Mouse (Mus musculus): ENCODE measurements around the gene Msi2. TPM values are rescaled to one million over a fixed set of nuclear protein-coding genes. Genes with fewer than 3 reads are reported as not detected.

Msi2 gene
- polyA plus RNA-seq, 1 experiment = 69.3 TPM

DNA sequence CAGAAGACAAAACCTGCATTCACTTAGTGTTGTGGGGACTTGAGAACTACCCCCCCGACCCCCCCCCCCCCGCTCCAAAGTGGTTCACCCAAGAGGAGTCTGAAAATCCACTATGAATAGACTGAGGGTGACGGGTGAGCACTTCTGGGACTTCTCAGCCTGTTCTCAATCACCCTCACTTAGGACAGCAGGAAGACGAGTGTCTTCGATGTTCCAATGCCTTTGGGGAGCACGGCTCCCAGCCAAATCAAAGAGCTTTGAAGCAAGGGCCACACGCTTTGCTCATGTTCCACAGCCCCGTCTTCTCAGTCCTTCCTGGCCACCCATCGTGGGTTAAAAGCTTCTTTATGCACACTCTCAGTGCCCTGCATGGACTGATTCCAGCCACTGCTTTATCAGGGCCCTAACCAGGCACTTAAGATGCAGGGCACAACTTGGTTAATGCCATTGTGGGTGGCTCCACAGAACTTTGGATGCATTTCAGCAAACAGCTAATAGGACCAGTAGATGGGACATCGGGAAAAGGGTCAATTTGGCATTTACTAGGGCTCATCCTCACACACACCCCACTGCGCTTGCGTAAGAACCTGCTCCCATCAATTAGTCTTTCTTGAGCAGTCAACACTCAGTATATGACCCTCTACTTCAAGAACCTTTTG lies 110.5 kb downstream of the Msi2 start:
- Histone ChIP-seq H3K27ac (ENCODE audit: control insufficient read depth, insufficient read depth, low read depth, low read length) (no peak overlapping the region), H3K36me3 (ENCODE audit: control insufficient read depth, insufficient read depth, low read length) (no peaks in the 10 kb centered on the region), H3K4me1 (ENCODE audit: control insufficient read depth, insufficient read depth, low read length) (no peaks in the 10 kb centered on the region), H3K27me3 (ENCODE audit: control insufficient read depth, insufficient read depth, low read length) (no peaks in the 10 kb centered on the region), H3K4me3 (ENCODE audit: control insufficient read depth, low read depth, low read length) (no peak overlapping the region)
- TF ChIP-seq CTCF (IDR thresholded peaks at IDR 0.05; ENCODE audit: control insufficient read depth, insufficient read depth, insufficient replicate concordance, low read depth, low read length) (no peak), POLR2A (IDR thresholded peaks at IDR 0.05; ENCODE audit: control insufficient read depth, low read depth, low read length) (no peak)

DNA sequence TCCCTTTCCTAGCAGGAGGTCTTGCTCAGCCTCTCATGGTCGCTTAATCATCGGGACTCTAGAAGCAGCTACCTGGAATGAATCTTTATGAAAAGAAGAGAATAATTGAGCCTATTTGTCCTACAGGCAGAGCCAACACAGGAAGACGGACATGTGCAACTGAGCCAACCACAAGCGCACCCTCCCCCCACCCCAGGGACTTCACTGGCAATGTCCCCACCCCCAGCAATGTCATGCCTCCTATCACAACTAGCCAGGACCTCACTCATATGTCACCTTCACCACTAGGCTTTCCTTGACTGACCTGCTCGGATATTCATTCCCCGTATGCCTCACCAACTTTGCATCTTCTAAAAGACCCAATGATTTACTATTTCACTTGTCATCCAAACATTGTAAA lies 112.5 kb downstream of the Msi2 start:
- H3K27ac ChIP-seq (ENCODE audit: control insufficient read depth, insufficient read depth, low read depth, low read length) = no peak overlapping the region
- TF ChIP-seq POLR2A (IDR thresholded peaks at IDR 0.05; ENCODE audit: control insufficient read depth, low read depth, low read length) (no peak), CTCF (IDR thresholded peaks at IDR 0.05; ENCODE audit: control insufficient read depth, insufficient read depth, insufficient replicate concordance, low read depth, low read length) (no peak)
- H3K36me3 ChIP-seq (ENCODE audit: control insufficient read depth, insufficient read depth, low read length) = no peaks in the 10 kb centered on the region
- no peak overlapping the region for H3K4me3 ChIP-seq (ENCODE audit: control insufficient read depth, low read depth, low read length)
- no peaks in the 10 kb centered on the region for H3K4me1 ChIP-seq (ENCODE audit: control insufficient read depth, insufficient read depth, low read length)
- H3K27me3 ChIP-seq (ENCODE audit: control insufficient read depth, insufficient read depth, low read length) = no peaks in the 10 kb centered on the region

DNA sequence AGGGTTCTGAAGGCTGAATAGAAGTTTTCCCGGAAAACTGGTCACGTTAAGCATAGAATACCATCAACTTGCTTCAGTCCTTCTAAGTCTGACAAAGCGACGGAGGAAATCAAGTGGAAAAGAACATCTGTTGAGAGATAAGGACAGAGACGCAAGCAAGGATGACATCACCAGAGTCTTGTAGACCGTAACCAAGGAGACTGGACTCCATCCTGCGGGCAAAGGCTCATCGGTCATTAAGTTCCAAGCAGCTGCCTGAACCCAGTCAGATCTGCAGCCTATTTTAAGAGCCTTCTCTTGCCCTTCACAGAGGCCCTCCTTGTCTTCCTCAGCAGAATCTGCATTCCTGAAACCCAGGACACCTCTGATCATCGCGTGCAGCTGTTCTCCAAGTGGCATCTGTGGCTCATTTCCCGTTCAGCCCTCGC lies 113.2 kb downstream of the Msi2 start:
- Histone ChIP-seq H3K4me1 (ENCODE audit: control insufficient read depth, insufficient read depth, low read length) (no peaks in the 10 kb centered on the region), H3K36me3 (ENCODE audit: control insufficient read depth, insufficient read depth, low read length) (no peaks in the 10 kb centered on the region)

DNA sequence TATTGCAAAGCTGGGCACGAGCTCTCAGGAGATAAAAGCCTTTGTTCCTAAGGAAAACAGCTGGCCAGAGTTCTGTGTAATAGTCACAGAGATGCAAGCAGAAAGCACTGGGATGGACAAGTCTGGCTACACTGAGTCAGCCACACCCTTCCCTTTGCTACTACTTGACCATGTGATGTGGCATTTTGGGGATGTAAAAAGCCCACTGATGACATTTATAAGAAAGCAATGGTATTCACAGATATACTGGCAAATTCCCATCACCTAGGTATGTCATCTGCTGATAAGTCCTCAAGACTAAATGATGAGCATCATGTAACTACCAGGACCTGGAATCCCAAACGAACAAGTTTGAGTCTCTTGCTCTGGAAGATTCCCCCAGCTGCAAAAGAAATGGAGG lies 113.7 kb downstream of the Msi2 start:
- TF ChIP-seq POLR2A (IDR thresholded peaks at IDR 0.05; ENCODE audit: control insufficient read depth, low read depth, low read length) (no peak), CTCF (IDR thresholded peaks at IDR 0.05; ENCODE audit: control insufficient read depth, insufficient read depth, insufficient replicate concordance, low read depth, low read length) (no peak)
- H3K27me3 ChIP-seq (ENCODE audit: control insufficient read depth, insufficient read depth, low read length) = no peaks in the 10 kb centered on the region
- H3K36me3 ChIP-seq (ENCODE audit: control insufficient read depth, insufficient read depth, low read length) = no peaks in the 10 kb centered on the region
- no peaks in the 10 kb centered on the region for H3K4me1 ChIP-seq (ENCODE audit: control insufficient read depth, insufficient read depth, low read length)
- no peak overlapping the region for H3K4me3 ChIP-seq (ENCODE audit: control insufficient read depth, low read depth, low read length)
- H3K27ac ChIP-seq (ENCODE audit: control insufficient read depth, insufficient read depth, low read depth, low read length) = no peak overlapping the region

More for the DNA sequence above, 113.2 kb downstream of the Msi2 start:
- Histone ChIP-seq H3K27me3 (ENCODE audit: control insufficient read depth, insufficient read depth, low read length) (no peaks in the 10 kb centered on the region), H3K4me3 (ENCODE audit: control insufficient read depth, low read depth, low read length) (no peak overlapping the region), H3K27ac (ENCODE audit: control insufficient read depth, insufficient read depth, low read depth, low read length) (no peak overlapping the region)
- TF ChIP-seq POLR2A (IDR thresholded peaks at IDR 0.05; ENCODE audit: control insufficient read depth, low read depth, low read length) (no peak), CTCF (IDR thresholded peaks at IDR 0.05; ENCODE audit: control insufficient read depth, insufficient read depth, insufficient replicate concordance, low read depth, low read length) (no peak)

DNA sequence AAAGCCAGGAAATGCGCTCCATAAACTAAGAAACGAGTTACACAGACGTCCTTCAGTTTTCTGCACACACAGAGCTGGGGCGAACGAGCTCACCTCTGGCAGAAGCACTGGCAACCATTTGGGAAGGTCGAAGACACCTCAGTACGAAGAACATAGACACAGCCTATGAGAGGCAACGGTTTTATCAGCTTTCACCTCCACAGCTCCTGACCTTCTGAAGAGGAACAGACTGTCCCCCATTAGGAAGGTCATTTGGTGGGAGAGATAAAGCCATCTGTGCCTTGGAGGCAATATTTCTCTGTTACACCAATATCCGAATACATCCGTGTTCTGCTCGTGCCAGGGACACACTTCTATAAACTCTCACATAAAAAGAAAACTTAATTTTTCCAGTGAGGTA lies 114.9 kb downstream of the Msi2 start:
- H3K27me3 ChIP-seq (ENCODE audit: control insufficient read depth, insufficient read depth, low read length) = no peaks in the 10 kb centered on the region
- no peaks in the 10 kb centered on the region for H3K4me1 ChIP-seq (ENCODE audit: control insufficient read depth, insufficient read depth, low read length)
- TF ChIP-seq POLR2A (IDR thresholded peaks at IDR 0.05; ENCODE audit: control insufficient read depth, low read depth, low read length) (no peak), CTCF (IDR thresholded peaks at IDR 0.05; ENCODE audit: control insufficient read depth, insufficient read depth, insufficient replicate concordance, low read depth, low read length) (no peak)
- H3K36me3 ChIP-seq (ENCODE audit: control insufficient read depth, insufficient read depth, low read length) = no peaks in the 10 kb centered on the region
- no peak overlapping the region for H3K27ac ChIP-seq (ENCODE audit: control insufficient read depth, insufficient read depth, low read depth, low read length)
- no peak overlapping the region for H3K4me3 ChIP-seq (ENCODE audit: control insufficient read depth, low read depth, low read length)

DNA sequence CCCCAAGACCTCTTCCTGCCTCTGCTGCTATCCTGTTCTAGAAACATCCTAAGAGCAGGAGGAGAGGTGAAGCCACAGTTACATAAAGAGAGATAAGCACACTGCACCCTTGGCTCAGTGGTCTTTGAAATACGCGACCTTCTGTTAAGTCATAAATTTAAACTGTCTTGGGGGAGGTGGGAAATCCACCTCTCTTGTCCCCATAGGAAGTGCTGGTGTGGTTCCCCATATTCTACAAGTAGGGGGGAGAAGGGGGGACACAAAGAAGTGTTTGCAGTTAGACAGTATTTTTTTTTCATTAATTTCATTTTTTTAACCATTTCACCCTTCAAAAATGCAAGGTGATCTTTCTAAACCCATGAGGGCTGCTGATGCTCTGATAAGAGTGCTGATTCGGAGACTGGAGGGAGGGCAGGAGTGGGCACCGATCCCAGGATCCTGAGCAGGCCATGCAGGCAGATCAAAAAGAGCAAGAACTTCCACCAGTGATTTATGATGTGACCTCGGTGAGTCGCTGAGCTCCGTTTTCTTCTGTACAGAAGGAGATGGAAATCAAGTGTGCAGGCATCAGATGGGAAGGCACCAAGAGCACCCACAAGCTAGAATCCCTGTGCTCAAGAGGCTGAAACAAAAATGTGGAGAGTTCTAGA lies 115.7 kb downstream of the Msi2 start:
- H3K4me1 ChIP-seq (ENCODE audit: control insufficient read depth, insufficient read depth, low read length) = no peaks in the 10 kb centered on the region
- no peak overlapping the region for H3K4me3 ChIP-seq (ENCODE audit: control insufficient read depth, low read depth, low read length)
- no peak for TF ChIP-seq CTCF (IDR thresholded peaks at IDR 0.05; ENCODE audit: control insufficient read depth, insufficient read depth, insufficient replicate concordance, low read depth, low read length)
- TF ChIP-seq POLR2A (IDR thresholded peaks at IDR 0.05; ENCODE audit: control insufficient read depth, low read depth, low read length) = no peak
- H3K27ac ChIP-seq (ENCODE audit: control insufficient read depth, insufficient read depth, low read depth, low read length) = no peak overlapping the region
- H3K27me3 ChIP-seq (ENCODE audit: control insufficient read depth, insufficient read depth, low read length) = no peaks in the 10 kb centered on the region
- no peaks in the 10 kb centered on the region for H3K36me3 ChIP-seq (ENCODE audit: control insufficient read depth, insufficient read depth, low read length)

DNA sequence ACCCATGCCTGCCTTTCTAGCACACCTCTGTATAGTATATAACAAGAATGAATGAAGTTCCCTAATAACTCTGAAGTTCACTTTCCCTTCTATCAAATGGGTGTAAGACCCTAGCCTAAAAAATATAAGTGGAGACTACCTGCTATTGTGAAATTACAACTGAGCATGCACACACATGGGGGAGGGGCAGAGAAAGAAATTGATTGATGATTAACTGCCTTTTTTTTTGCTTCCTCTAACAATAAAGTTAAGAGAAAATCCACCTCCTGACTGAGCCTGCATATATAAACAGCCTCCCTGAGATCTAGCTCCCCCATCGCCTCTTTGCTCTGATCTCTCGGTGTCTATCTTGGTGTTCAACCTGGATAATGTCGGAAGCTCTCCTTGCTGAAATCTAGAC lies 118.1 kb downstream of the Msi2 start:
- no peak overlapping the region for H3K4me3 ChIP-seq (ENCODE audit: control insufficient read depth, low read depth, low read length)
- H3K27me3 ChIP-seq (ENCODE audit: control insufficient read depth, insufficient read depth, low read length) = no peaks in the 10 kb centered on the region
- no peaks in the 10 kb centered on the region for H3K36me3 ChIP-seq (ENCODE audit: control insufficient read depth, insufficient read depth, low read length)
- no peak overlapping the region for H3K27ac ChIP-seq (ENCODE audit: control insufficient read depth, insufficient read depth, low read depth, low read length)
- no peaks in the 10 kb centered on the region for H3K4me1 ChIP-seq (ENCODE audit: control insufficient read depth, insufficient read depth, low read length)
- TF ChIP-seq POLR2A (IDR thresholded peaks at IDR 0.05; ENCODE audit: control insufficient read depth, low read depth, low read length) (no peak), CTCF (IDR thresholded peaks at IDR 0.05; ENCODE audit: control insufficient read depth, insufficient read depth, insufficient replicate concordance, low read depth, low read length) (no peak)
